Mouse (Mus musculus): ENCODE data around the gene Moap1. TPM values are rescaled to one million over a fixed set of nuclear protein-coding genes. Genes with fewer than 3 reads are reported as not detected.

Moap1 gene
- 36.8 and 41.6 TPM in 2 replicates for polyA plus RNA-seq (2016; fragmentation: Nextera tagmentation; extraction: Ambion mirVana)

- H3K4me2 ChIP-seq (replicated peaks): peak within 1 kb of the TSS; percentile 84
- peak; percentile 97 for ATAC-seq (ENCODE audit: low FRiP score, low read depth)
- peaks cover 24% of the 10 kb centered on the region for H3K4me1 ChIP-seq
- peaks cover 11% of the 10 kb centered on the region for H3K36me3 ChIP-seq
- no peaks in the 10 kb centered on the region for H3K9me3 ChIP-seq
- H3K9ac ChIP-seq (replicated peaks): peak within 1 kb of the TSS; percentile 87
- H3K27ac ChIP-seq (replicated peaks): peak within 1 kb of the TSS; percentile 93
- peak within 1 kb of the TSS; percentile 86 for H3K4me3 ChIP-seq
- H3K27me3 ChIP-seq: no peaks in the 10 kb centered on the region
- WGBS: under 1% methylated on average over 63 of the region's 63 CpGs
These were observed at the start of gene Moap1, which contains the start of gene Tmem251 for GRCm38 (mm10) chr12:102743589-102744574. Gene Moap1, minus strand, starts transcription at chr12:102743661. Gene Tmem251, plus strand, starts transcription at chr12:102743762.

- no peak overlapping the region for H3K4me2 ChIP-seq (replicated peaks)
These were observed 44.5 kb upstream of the Moap1 start for GRCm38 (mm10) chr12:102787927-102788326.

GRCm38 (mm10) chr12:102785593-102785985 lies 42.1 kb upstream of the Moap1 start:
- Histone ChIP-seq H3K4me3 (no peak overlapping the region), H3K9me3 (no peaks in the 10 kb centered on the region), H3K27me3 (no peaks in the 10 kb centered on the region), H3K36me3 (peaks cover 54% of the 10 kb centered on the region), H3K9ac (replicated peaks) (no peak overlapping the region), H3K27ac (replicated peaks) (no peak overlapping the region), H3K4me1 (no peaks in the 10 kb centered on the region), H3K4me2 (replicated peaks) (no peak overlapping the region)
- no peak for ATAC-seq (ENCODE audit: low FRiP score, low read depth)
- 87% methylated on average over 5 of the region's 5 CpGs for WGBS

More at GRCm38 (mm10) chr12:102787927-102788326, 44.5 kb upstream of the Moap1 start:
- Histone ChIP-seq H3K4me3 (no peak overlapping the region), H3K27me3 (no peaks in the 10 kb centered on the region), H3K9ac (replicated peaks) (no peak overlapping the region), H3K27ac (replicated peaks) (no peak overlapping the region), H3K36me3 (peaks cover 76% of the 10 kb centered on the region), H3K9me3 (no peaks in the 10 kb centered on the region), H3K4me1 (no peaks in the 10 kb centered on the region)
- 92% methylated on average over 7 of the region's 7 CpGs for WGBS
- no peak for ATAC-seq (ENCODE audit: low FRiP score, low read depth)

- WGBS: 90% methylated on average over 19 of the region's 19 CpGs
- H3K4me1 ChIP-seq: no peaks in the 10 kb centered on the region
- H3K9me3 ChIP-seq: no peaks in the 10 kb centered on the region
- no peaks in the 10 kb centered on the region for H3K27me3 ChIP-seq
- H3K4me2 ChIP-seq (replicated peaks): no peak overlapping the region
- no peak overlapping the region for H3K9ac ChIP-seq (replicated peaks)
- H3K4me3 ChIP-seq: no peak overlapping the region
- H3K36me3 ChIP-seq: peaks cover 49% of the 10 kb centered on the region
- no peak overlapping the region for H3K27ac ChIP-seq (replicated peaks)
- no peak for ATAC-seq (ENCODE audit: low FRiP score, low read depth)
These were observed 41.6 kb upstream of the Moap1 start for GRCm38 (mm10) chr12:102784899-102785592.

- Histone ChIP-seq H3K9ac (replicated peaks) (no peak overlapping the region), H3K36me3 (peaks cover 37% of the 10 kb centered on the region), H3K4me1 (no peaks in the 10 kb centered on the region), H3K27me3 (no peaks in the 10 kb centered on the region), H3K4me2 (replicated peaks) (no peak overlapping the region), H3K9me3 (no peaks in the 10 kb centered on the region), H3K4me3 (no peak overlapping the region), H3K27ac (replicated peaks) (no peak overlapping the region)
- no peak for ATAC-seq (ENCODE audit: low FRiP score, low read depth)
- 91% methylated on average over 5 of the region's 5 CpGs for WGBS
These were observed 39.4 kb upstream of the Moap1 start for GRCm38 (mm10) chr12:102782841-102783240.

GRCm38 (mm10) chr12:102779452-102779851 lies 36.0 kb upstream of the Moap1 start:
- 0 out of 2 replicates have a peak, but pooled peaks have one; percentile 41 for ATAC-seq (ENCODE audit: low FRiP score, low read depth)
- no peak overlapping the region for H3K27ac ChIP-seq (replicated peaks)
- H3K9me3 ChIP-seq: no peaks in the 10 kb centered on the region
- H3K4me3 ChIP-seq: no peak overlapping the region
- no peak overlapping the region for H3K4me2 ChIP-seq (replicated peaks)
- peaks cover 40% of the 10 kb centered on the region for H3K36me3 ChIP-seq
- H3K9ac ChIP-seq (replicated peaks): no peak overlapping the region
- no peaks in the 10 kb centered on the region for H3K4me1 ChIP-seq
- H3K27me3 ChIP-seq: no peaks in the 10 kb centered on the region
- 59% methylated on average over 3 of the region's 3 CpGs for WGBS

- WGBS: 77% methylated on average over 5 of the region's 5 CpGs
- H3K4me2 ChIP-seq (replicated peaks): no peak overlapping the region
- no peaks in the 10 kb centered on the region for H3K27me3 ChIP-seq
- no peaks in the 10 kb centered on the region for H3K9me3 ChIP-seq
- no peak overlapping the region for H3K9ac ChIP-seq (replicated peaks)
- H3K27ac ChIP-seq (replicated peaks): no peak overlapping the region
- H3K4me1 ChIP-seq: no peaks in the 10 kb centered on the region
- peaks cover 43% of the 10 kb centered on the region for H3K36me3 ChIP-seq
- no peak for ATAC-seq (ENCODE audit: low FRiP score, low read depth)
- no peak overlapping the region for H3K4me3 ChIP-seq
These were observed 34.7 kb upstream of the Moap1 start for GRCm38 (mm10) chr12:102778151-102778550.

- no peak for ATAC-seq (ENCODE audit: low FRiP score, low read depth)
- Histone ChIP-seq H3K4me1 (no peaks in the 10 kb centered on the region), H3K4me3 (no peak overlapping the region), H3K27me3 (no peaks in the 10 kb centered on the region), H3K9me3 (no peaks in the 10 kb centered on the region), H3K4me2 (replicated peaks) (no peak overlapping the region), H3K27ac (replicated peaks) (no peak overlapping the region), H3K36me3 (peaks cover 64% of the 10 kb centered on the region), H3K9ac (replicated peaks) (no peak overlapping the region)
- 94% methylated on average over 14 of the region's 14 CpGs for WGBS
These were observed 32.6 kb upstream of the Moap1 start for GRCm38 (mm10) chr12:102776035-102776434.

- no peak overlapping the region for H3K9ac ChIP-seq (replicated peaks)
- H3K27me3 ChIP-seq: no peaks in the 10 kb centered on the region
- H3K27ac ChIP-seq (replicated peaks): no peak overlapping the region
- H3K9me3 ChIP-seq: no peaks in the 10 kb centered on the region
- peaks cover 91% of the 10 kb centered on the region for H3K36me3 ChIP-seq
- H3K4me2 ChIP-seq (replicated peaks): no peak overlapping the region
- no peak for ATAC-seq (ENCODE audit: low FRiP score, low read depth)
- 97% methylated on average over 5 of the region's 5 CpGs for WGBS
- H3K4me1 ChIP-seq: no peaks in the 10 kb centered on the region
- no peak overlapping the region for H3K4me3 ChIP-seq
These were observed 29.2 kb upstream of the Moap1 start for GRCm38 (mm10) chr12:102772676-102773075.

GRCm38 (mm10) chr12:102771601-102772000 lies 28.1 kb upstream of the Moap1 start:
- H3K36me3 ChIP-seq: peaks cover 89% of the 10 kb centered on the region
- WGBS: 98% methylated on average over 8 of the region's 8 CpGs
- H3K9ac ChIP-seq (replicated peaks): no peak overlapping the region

GRCm38 (mm10) chr12:102769000-102769399 lies 25.5 kb upstream of the Moap1 start:
- Histone ChIP-seq H3K9ac (replicated peaks) (no peak overlapping the region), H3K4me2 (replicated peaks) (no peak overlapping the region), H3K27ac (replicated peaks) (no peak overlapping the region), H3K4me1 (no peaks in the 10 kb centered on the region), H3K27me3 (no peaks in the 10 kb centered on the region), H3K4me3 (no peak overlapping the region), H3K36me3 (peaks cover 87% of the 10 kb centered on the region), H3K9me3 (no peaks in the 10 kb centered on the region)
- no peak for ATAC-seq (ENCODE audit: low FRiP score, low read depth)
- 91% methylated on average over 4 of the region's 4 CpGs for WGBS

More at GRCm38 (mm10) chr12:102771601-102772000, 28.1 kb upstream of the Moap1 start:
- Histone ChIP-seq H3K4me2 (replicated peaks) (no peak overlapping the region), H3K27me3 (no peaks in the 10 kb centered on the region), H3K4me1 (no peaks in the 10 kb centered on the region), H3K27ac (replicated peaks) (no peak overlapping the region), H3K4me3 (no peak overlapping the region), H3K9me3 (no peaks in the 10 kb centered on the region)
- no peak for ATAC-seq (ENCODE audit: low FRiP score, low read depth)

GRCm38 (mm10) chr12:102763696-102764095 lies 20.2 kb upstream of the Moap1 start:
- H3K4me1 ChIP-seq: peaks cover 11% of the 10 kb centered on the region
- no peak overlapping the region for H3K4me3 ChIP-seq
- H3K9ac ChIP-seq (replicated peaks): no peak overlapping the region
- no peaks in the 10 kb centered on the region for H3K9me3 ChIP-seq
- no peak overlapping the region for H3K4me2 ChIP-seq (replicated peaks)
- H3K27ac ChIP-seq (replicated peaks): no peak overlapping the region
- no peak for ATAC-seq (ENCODE audit: low FRiP score, low read depth)
- no peaks in the 10 kb centered on the region for H3K27me3 ChIP-seq
- peaks cover 49% of the 10 kb centered on the region for H3K36me3 ChIP-seq
